Mouse (Mus musculus) adrenal gland (tissue): ENCODE results near the gene C3.

Experiments used
- intact Hi-C: fragments of 180-260 bp; cut with DNase I; formaldehyde crosslinking; loops from one replicate; pipeline ENCODE4 v1.15.1; 2025
- long read RNA-seq, 2 experiments: library from polyadenylated mRNA; unstranded; transcript quantifications; one replicate each; pipeline ENCODE4 v2.0.0; 2020; ENCODE audit warnings: borderline replicate concordance in 1 of 2; ENCODE audit not compliant: insufficient replicate concordance in 1 of 2

C3 gene
- long read RNA-seq, experiment 1, full-length matches to known transcripts, result 7 of 50 reads
- long read RNA-seq, experiment 1, partial matches to known transcripts, result 39 of 50 reads
- long read RNA-seq, experiment 1, other reads (novel, unspliced or antisense), result 4 of 50 reads
- long read RNA-seq, experiment 2, partial matches to known transcripts, result 2 of 2 reads
- long read RNA-seq, experiment 2, other reads (novel, unspliced or antisense), result 0 of 2 reads

- intact Hi-C loops, result no loop called here
Observed at GRCm38 (mm10) chr17:57228014-57228413, at the start of gene C3. TSS of gene C3 (minus strand) at chr17:57228136.

- intact Hi-C loops, result loop anchor here (2.0 kb wide), 3 partner anchors 28 to 58 kb away; partner anchors contain the start of genes Gpr108 and Trip10
Observed at GRCm38 (mm10) chr17:57276634-57277121, 48.7 kb upstream of the C3 start.

DNA sequence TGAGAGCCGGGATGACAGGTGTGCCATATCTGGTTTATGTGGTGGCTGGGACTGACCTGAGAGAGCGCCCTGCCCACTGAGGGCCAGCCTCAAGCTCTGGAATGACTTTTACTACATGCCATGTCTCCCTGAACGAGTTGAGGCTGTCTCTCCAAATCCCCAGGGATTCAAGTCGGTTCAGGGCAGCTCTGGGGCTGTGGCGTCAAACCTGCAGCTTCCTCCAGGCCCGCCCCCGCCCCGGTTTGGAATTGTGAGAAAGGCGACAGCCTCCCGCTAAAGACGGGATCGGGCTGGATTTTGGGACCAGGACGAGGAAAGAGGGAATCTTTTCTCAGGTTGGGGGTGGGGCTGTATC lies 48.0 kb upstream of the C3 start:
- intact Hi-C loops, result loop anchor here (2.0 kb wide), 3 partner anchors 27 to 59 kb away; partner anchors contain the start of genes Gpr108 and Trip10

DNA sequence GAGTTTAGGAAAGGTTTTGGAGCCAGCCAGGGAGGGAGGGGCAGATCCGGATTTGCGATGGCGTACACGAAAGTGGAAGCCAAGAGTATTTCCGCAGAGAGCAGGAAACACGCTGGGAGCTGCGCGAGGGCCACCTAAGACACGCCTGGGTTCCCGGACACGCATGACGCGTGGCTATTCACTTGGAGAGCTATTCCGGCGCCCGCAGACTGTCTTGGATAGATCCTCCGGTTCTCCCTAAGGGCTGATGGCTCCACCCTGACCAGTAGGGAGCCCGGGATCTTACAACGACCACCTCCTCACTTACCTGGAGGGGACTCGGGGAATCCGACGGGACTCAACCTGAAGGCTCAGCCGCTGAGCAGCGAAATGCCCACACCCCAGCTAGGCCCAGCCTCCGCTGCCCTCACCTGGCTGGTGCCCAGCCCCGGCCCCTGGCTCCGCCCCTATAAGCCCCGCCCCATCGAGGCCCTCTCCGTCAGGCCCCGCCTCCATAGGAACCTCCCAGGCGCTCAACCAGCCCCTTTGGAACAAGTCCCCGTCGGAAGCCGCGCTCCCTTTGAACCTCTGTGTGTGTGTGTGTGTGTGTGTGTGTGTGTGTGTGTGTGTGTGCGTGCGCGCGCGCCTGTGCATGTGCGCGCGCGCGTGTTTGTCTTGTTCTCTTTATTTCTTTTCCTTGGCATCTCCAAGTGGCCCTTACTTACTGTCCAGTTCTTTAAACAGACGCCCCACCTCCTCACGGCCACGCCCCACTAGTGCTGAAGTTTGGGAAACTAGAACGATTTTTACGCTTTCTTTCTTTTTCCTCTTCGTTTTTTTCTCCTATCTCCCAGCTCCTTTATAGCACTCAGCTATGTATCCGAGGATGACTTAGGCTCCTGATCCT lies 47.4 kb upstream of the C3 start:
- intact Hi-C loops, result no loop called here

- intact Hi-C loops, result no loop called here
Observed at GRCm38 (mm10) chr17:57274686-57275085, 46.8 kb upstream of the C3 start.

DNA sequence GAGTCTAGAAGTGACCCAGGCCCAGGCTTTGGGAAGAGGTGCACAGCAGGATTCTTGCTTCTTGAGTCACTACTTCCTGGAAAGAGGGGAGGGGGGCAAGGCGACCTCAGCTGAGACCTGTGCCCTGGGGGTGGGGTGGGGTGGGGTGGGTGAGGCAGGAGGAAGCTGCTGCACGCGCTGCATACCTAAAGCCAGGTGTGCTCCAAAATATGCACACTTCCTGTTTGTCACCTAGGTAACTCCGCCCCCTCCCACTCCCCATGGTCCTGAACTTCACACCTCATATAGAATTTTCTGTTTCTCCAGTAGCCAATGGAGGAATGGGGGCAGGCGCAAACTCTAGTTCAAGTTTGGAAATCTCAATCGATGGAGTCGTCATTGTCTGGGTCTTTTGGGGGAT lies 45.9 kb upstream of the C3 start:
- intact Hi-C loops, result no loop called here

DNA sequence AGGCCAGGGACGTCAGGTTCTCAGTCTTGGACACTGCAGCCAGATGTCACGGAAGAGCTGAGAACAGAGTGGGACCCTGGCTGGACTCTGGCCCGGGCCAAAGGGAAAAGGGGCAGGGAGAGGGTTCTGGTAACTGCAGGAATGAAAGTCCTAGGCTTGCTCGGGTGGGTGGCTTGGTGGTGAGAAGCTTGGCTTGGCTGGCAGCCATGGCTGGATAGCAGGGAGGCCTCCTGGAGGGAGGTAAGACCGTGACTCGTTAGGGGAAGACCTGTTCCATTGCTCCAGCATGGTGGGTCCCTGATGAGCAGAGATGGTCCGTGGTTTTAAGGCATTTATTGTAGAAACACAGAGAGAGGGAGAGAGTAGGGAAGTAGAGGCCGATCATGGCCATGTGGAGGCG lies 43.4 kb upstream of the C3 start:
- intact Hi-C loops, result no loop called here

DNA sequence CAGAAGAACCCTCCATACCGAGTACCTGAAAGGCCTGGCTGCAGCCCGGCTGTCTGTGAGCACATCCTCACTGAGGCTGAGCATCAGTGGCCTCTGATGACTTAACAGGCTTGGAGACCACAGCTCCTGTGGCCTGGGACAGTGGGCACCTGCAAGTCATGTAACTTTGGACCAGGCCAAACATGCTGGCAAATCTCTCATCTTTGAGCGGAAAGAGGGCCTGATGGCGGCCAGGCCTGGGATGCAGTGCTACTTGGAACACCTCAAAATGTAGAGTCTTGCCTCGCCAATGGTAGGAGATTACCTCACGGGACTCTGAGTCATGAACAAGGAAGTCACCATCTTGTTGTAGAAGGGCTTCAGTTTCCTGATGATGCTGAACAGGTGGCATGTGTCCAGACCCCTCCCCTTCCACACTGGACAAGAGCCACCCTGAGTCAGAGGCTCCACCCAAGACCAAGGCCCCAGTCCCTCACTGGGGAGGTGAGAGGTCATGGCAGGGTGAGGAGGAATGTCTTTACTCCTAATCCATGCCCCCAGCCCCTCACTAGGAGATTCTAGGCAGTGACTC lies 39.7 kb upstream of the C3 start:
- intact Hi-C loops, result no loop called here

DNA sequence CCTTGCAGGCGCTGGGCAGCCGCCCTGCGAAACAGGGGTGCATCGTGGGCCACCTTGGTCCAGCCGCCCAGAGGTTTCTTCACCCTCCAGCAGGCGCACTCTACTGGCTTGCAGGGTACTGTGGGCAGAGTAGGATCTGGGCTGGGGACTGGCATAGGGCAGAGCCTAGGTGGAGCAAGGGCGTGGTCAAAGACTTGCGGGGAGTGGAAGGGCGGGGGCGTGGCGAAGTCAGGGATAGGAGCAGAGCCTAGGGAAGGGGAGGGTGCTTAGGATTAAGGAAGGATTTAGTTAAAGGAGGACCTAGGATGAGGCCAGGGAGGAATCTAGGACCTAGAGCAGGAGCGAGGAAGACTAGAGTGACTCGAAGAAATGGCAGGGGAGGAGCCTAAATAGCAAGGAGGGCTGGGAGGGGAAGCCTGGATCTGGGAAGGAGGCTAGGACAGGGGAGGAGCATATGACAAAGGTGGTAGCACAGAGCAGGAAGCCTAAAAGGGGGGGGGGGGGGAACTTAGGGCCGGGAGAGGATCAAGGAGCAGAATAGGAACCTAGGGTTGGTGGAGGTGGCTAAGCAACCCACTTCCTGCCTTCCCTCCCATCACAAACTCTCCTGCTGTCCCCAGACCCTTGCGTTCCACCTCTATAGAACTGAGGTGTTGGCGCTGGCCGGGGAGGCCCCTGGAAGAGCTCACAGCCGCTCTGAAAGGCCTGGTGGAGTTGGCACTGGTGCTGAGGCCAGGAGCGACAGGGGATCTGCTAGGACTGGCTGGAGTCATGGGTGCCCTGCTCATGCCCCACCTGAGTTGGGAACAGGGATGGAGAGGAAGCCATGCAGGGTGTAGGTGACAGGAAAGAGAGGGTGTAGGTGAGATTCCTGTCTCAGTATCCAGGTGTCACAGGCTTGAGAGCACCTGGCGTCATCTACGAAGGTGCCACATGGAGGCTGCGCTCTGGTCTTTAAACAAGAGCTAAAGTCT lies 37.3 kb upstream of the C3 start:
- intact Hi-C loops, result no loop called here

- intact Hi-C loops, result no loop called here
Observed at GRCm38 (mm10) chr17:57264164-57264563, 36.2 kb upstream of the C3 start.

- intact Hi-C loops, result no loop called here
Observed at GRCm38 (mm10) chr17:57262901-57263550, 35.1 kb upstream of the C3 start.

DNA sequence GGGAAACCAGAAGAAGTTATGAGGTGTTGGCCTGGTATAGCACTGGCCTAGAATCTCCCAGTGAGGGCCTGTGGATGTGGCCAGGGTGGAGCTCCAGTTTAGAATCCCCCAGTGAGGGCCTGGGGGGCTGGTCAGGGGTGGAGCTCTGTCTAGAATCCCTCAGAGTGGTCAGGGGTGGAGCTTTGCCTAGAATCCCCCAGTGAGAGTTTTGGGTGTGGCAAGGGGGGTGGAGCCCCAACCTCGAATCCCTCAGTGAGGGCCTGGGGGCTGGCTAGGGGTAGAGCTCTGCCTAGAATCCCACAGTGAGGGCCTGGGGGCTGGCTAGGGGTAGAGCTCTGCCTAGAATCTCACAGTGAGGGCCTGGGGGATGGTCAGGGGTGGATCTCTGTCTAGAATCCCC lies 33.9 kb upstream of the C3 start:
- intact Hi-C loops, result no loop called here

GRCm38 (mm10) chr17:57261286-57261685 lies 33.4 kb upstream of the C3 start:
- intact Hi-C loops, result no loop called here

DNA sequence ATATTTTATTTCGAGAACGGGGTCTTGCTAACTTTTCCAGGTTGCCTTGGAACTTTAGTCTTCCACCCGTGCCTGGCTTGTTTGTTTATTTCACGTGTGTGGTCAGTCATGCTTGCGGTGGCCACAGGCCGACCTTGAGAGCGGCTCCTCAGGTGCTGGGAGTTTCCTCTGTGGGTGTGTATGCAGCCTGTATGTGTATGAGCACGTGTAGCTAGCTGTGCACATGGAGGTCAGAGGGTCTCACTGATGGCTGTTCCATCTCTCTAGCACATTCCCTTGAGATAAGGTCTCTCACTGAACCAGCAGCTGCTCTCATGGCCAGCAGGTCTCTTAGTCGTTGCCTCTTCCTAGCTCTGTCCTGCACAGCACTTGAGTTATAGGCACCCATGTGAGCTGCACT lies 32.4 kb upstream of the C3 start:
- intact Hi-C loops, result no loop called here

DNA sequence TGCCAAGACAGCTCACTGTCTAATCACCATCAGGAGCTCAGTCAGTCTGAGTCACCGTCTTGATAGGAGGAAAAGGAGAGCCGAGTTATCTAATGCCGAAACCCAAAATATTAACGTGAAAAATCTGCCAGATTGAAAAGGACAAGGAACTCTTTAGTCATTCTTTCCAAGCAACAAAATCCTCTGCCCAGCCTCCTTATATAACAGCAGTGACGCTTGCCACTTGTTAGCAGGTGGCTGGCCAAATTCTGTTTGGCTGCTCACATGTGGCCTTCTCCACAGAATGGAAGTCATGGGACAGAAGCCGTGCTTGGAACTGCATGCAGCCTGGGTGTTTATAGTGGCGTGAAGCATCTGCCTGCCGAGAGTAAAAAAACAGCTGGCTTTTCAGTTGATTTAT lies 31.8 kb upstream of the C3 start:
- intact Hi-C loops, result no loop called here

- intact Hi-C loops, result no loop called here
Observed at GRCm38 (mm10) chr17:57258191-57258590, 30.3 kb upstream of the C3 start.

DNA sequence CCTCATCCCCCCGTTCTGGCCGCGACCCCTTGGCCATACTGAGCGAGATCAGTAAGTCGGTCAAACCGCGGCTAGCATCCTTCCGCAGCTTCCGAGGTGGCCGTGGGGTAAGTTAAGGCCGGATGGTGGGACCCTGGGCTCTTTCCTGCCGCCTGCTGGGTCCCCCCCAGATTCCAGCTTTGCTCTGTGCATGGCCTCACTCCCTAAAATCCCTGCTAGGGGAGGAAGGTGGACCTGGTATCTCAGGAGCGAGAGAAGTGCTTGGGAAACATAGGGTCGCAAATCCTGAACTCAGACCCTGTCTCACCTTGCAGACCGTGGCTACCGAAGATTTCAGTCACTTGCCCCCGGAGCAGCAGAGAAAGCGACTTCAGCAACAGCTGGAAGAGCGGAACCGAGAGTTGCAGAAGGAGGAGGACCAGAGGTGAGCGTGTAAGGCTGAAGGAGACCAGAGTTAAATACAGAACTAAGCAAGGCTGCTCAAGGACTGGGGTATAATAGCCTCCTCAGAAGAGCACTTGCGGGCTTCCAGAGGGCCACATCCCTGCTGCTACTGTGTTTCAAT lies 29.1 kb upstream of the C3 start:
- intact Hi-C loops, result no loop called here

- intact Hi-C loops, result no loop called here
Observed at GRCm38 (mm10) chr17:57255354-57255753, 27.4 kb upstream of the C3 start.

DNA sequence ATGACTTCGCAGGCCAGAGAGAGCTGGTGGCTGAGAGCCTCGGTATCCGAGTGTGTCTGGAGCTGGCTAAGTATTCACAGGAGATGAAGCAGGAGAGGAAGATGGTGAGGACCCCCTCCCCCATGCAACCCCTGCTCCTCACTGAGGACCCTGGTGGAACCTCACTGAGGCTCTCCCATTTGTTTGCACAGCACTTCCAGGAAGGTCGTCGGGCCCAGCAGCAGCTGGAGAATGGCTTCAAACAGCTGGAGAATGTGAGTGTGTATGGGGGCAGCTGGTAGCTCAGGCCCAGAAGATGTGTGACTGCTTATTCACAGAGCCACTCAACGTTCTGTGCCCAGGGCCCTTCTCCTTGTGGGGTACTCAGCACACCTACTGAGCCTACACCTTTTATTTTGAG lies 25.4 kb upstream of the C3 start:
- intact Hi-C loops, result no loop called here

DNA sequence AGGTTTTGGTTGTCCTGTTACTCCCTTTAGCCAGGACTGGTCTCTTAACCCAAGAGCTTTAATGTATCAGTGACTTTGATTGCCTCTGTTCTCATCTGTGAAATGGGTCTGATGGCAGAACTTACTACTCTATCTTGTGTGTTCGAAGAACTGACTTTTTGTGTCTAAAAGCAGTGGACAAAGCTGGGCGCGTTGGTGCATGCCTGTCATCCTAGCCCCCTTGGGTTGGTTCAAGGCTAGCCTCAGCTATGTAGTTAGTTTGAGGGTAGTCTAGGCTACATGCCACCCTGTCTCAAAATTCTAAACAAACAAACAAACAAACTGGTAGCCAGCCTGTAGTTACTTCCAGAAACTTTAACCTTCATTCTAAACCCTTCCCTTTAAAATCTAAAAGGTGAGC lies 23.5 kb upstream of the C3 start:
- intact Hi-C loops, result no loop called here
